Mouse (Mus musculus) telencephalon, adult 2 months (tissue): Measurements from ENCODE around the gene Dnah12.
A peak's percentile ranks its signal among the peaks of the same experiment; 100 is the strongest.
"Not testable (repeated sequence)": the region's sequence is repeated elsewhere in the genome, so short reads cannot be mapped to it uniquely, and the experiment has no call there.

ENCODE experiments used
- DNase-seq: peaks from one replicate; pipeline ENCODE4 v3.0.0-alpha.2; 2011; ENCODE audit warnings: low read depth, low spot score

Dnah12 gene

DNA sequence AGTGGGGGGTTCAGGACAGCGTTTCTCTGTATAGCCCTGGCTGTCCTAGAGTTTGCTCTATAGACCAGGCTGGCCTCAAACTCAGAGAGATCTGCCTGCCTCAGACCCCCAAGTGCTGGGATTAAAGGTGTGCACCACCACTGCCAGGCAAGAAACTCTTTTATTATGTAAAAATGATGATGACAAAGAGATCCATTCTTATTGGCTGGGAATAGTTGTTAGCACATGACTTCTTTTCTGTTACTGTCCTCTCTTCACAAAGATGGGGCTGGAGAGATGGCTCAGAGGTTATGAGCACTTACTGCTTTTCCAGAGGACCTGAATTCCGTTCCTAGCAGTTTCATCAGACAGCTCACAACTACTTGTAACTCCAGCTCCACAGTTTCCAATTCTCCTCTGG lies 186.9 kb downstream of the Dnah12 start:
- DNase-seq, result no peak

DNA sequence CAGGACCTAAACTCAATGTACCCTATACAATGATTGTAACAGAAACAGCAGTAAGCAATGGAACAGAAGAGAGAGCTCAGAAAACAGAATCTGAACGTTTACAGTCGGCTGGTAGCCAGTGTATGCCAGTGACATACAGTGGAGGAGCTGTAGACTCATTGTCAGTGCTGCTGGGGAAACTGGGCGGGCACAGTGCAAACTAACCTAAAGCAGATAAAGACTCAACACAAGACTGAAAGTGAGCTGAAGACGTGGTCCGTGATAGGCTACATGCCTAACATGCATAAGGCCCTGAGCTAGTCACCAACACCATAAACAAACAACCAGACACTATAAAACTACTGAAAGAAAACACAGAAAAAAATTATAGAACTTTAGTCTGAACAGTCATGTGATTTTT lies 188.6 kb downstream of the Dnah12 start:
- no peak for DNase-seq

DNA sequence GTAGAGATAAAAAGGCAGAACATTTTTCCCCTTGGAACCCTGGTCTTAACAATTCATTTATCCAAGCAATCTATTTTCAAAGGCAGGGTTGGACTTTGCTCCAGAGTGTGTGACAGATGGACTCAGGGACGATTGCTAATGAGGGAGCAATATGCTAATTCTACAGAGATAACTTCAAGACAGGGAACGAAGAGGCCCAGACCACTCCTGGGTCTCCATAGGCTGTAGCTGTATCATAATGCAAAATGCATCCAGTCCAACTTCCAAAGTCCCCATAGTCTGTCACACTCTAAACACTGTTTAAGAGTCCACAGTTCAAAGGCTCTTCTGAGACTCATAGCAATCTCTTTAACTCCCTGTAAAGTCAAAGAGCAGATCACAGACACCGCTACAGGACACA lies 194.2 kb downstream of the Dnah12 start:
- DNase-seq, result no peak

DNA sequence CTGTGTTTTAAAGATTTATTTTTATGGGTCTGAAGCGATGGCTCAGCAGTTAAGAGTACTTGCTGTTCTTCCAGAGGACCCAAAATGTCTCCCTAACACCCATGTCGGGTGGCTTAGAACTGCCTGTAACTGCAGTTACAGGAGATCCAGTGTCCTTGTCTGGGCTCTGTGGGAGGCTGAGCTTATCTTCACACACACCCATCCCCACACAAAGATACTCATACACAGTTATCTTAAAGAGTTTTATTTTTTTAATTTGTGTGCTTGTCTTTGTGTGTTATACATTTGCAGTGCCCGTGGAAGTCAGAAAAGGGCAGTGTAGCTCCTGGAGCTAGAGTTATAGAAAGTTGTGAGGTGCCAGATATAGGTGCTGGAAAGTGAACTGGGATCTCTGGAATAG lies 197.7 kb downstream of the Dnah12 start:
- no peak for DNase-seq

DNA sequence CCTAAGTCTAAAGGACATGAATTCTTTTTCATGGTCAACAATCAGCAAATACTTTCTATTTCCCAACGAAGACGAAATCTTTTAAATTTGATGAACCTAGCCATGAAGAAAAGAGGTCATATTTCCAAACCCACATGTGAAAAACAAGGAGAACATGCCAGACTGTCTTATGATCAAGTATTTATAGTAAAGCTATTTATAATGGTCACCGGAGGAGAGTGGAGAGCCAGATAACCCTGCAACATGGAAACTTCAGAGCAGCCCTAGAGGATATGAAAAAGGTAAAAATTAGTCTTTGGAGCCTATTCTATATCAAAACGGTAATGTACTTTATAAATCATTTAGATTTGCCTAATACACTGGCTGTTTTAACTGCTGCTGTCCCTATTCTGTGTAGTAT lies 201.3 kb downstream of the Dnah12 start, which contains the start of gene Asb14:
Gene Asb14 (plus strand): TSS at position 166 of the 400 bp plus-strand sequence.
- no peak for DNase-seq

DNA sequence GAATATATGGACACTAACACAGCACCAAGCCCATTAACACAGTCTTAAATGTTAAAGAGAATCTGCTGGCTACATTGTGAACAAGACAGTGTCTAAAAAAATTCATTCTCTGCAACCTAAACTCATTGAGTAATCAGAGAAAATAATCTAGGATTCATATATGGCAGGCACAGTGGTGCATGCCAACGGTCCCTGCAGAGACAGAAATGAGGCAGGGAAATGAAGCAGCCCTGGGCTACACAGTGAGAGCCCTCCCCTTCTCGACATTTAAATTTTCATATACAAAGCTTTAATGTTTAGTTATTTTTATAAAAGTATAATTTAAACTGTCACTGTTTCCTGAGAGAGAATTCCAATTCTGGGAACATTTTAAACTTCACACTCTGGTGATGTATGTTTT lies 206.4 kb downstream of the Dnah12 start:
- no peak for DNase-seq

DNA sequence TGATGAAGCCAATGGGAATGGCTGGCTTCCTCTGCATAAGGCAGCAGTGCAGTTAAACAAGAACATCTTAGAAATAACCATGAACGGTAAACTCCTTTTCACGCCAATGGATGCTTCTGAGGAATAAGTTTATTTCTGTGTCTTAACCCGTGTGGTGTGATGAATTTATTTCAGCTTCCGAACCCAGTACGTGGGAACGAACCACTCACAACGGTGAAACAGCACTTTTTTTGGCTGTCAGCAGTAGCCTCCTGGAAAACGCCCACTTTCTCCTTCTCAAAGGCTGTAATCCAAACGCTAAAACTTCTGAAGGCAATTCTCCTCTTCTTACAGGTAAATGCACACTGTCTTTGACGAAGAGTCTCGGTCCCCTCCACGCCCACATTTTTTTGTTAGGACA lies 207.8 kb downstream of the Dnah12 start:
- DNase-seq, result peak; percentile 68

DNA sequence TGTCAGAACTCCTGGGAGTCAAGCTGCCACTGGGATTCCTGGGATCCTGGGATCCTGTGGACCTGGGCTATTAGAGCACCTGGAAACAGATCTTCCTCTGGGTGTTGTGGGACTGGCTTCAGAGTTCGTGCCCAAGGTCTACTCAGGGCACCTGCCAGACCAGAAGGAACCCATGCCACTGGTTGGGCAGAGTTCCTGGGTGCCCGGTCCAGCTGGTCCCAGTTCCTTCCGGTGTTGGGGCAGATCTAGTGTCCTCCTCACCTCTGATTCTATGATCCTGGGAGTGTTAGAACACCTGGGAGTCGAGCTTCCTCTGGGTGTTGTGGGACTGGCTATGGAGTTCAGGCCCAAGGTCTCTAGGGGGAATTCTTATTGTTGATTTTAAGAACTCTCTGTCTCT lies 214.3 kb downstream of the Dnah12 start:
- DNase-seq, result no peak

DNA sequence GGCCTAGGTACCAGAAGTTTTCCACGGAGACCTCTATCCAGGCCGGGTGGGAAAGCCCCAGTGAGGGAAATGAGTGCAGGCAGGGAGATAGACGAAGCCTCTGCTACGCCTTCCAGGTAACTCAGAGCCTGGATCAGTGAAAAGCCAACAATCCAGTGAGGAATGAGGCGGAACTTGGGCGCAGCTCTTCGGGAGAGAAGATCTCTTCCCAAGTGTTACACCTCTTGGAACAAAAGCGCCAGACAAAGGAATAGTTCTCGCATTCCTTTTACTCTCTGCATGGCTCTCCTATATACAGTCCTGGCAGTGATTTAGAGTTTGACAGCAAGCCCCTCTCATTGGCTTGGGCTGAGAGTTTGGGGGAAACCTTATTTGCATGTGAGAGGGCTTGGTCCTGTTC lies 217.4 kb downstream of the Dnah12 start:
- DNase-seq, result not testable (repeated sequence)

DNA sequence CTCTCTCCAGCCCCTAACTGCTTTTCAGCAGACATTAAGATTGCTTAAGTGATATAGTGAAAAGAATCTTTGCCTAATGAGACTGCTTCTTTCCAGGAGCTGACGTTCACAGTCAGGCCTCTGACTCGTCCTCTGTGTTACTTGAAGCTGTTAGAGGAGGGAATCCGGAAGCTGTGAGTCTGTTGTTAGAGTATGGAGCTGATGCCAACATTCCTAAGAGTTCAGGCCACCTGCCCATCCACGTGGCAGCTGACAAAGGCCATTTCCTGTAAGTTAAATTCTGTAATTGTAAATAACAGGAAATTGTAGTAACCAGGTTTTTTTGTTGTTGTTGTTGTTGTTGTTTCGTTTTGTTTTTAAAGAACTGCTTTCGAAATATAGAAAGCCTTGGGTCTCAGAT lies 218.1 kb downstream of the Dnah12 start:
- DNase-seq, result no peak

DNA sequence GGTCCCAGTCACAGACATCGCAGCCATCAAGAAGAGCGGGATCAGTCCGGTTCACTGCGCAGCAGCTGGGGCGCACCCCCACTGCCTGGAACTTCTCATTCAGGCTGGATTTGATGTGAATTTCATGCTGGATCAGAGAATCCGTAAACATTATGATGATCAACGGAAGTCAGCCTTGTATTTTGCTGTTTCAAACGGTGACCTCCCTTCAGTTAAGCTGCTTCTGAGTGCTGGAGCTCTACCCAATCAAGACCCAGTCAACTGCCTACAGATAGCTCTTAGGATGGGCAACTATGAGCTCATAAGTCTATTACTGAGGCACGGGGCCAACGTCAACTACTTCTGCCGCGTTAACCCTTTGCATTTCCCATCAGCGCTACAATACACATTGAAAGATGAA lies 218.8 kb downstream of the Dnah12 start:
- DNase-seq, result no peak

DNA sequence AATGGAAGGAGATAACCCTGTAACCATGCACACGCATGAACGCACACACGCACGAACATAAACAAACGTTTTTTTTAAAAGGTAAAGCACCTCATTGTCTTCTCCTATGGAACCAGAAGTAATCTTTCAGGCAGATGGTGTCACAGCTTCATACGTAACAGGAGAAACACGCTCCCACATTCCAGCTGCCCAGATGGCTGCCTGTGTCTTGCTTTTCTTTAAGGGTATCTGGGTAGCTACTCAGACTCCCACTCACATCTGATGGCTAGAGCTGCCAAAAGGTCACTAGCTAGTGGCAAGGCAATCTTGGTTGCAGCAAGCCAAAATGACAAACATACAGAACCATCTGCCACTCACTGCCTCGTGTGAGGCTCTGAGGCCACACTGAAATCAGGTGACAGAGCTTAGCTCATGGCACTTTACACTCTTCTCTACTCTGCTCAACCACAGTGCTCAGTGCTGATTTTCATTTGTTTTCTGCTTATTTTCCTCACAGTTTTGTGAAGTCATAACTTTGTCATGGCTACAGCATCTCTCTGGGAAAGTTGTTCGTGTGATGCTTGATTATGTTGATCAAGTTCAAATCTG lies 220.7 kb downstream of the Dnah12 start:
- DNase-seq, result peak; percentile 42

DNA sequence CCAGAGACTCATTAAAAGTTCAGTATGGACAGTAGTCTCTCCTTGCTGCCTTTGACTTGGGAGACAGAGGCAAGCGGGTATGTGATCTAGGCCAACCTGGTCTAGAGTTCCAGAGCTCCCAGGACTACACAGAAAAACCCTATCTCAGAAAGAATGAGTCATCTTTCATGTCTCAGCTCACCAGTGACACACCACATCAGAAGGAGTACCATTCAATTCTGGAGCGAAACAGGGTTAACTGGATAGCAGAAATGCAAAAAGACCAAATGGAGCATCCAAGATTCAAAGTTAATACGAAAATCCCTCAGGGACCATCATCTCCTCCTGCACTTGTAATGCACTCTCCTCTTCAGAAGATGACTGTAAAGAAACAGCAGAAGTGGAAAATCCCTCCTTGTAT lies 226.2 kb downstream of the Dnah12 start:
- no peak for DNase-seq

DNA sequence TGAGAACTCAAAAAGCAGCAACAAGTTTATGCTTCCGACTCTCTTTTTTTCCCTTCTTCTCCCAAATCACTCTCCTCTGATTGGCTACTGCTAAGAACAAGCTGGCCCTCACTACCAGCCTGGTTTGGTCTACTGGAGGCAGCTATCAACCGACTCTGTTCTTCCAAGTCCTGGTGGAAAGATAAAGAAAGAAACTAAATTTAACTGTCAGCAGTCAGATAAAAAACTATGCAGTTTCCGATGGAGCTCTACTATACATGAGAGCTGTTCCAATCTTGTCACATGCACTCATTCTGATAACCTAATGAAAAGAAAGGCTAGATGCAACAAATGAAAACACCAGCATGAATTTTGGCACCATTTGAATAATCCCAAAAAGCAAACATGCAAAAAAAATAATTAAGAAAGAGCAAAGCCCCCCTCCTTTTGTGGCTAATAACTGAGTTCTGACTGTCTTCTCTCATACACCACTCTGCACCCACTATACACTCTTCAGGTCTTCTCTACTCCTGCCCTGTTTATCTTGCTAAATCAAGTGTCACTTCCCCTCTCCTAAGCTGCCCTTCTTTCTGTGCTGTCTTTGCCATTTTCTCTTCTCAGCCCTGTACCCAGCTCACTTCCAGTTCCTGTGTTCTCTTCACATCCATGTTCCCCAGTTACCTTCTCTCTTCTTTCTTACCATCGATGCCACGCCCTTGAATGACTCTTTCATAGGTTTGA lies 230.8 kb downstream of the Dnah12 start:
- no peak for DNase-seq

DNA sequence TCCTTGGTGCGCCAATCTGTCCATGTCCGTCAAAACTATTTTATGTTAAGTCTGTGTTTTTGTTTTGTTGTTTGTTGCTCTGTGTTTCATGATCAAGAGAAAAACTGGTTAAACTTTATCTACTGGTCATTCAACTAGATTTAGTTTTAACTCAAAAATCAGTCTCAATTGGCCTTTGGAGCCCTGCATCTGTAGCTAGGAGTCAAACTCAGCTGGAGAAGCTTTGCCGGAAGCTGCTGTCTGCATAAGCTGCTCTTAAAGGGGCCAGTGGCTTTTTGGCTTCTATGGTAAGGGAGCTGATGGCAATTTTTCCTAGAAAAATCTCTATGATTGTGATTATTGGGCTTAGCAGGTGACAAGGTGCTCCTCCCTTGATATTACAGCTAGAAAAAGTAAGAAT lies 241.8 kb downstream of the Dnah12 start:
- DNase-seq, result no peak

DNA sequence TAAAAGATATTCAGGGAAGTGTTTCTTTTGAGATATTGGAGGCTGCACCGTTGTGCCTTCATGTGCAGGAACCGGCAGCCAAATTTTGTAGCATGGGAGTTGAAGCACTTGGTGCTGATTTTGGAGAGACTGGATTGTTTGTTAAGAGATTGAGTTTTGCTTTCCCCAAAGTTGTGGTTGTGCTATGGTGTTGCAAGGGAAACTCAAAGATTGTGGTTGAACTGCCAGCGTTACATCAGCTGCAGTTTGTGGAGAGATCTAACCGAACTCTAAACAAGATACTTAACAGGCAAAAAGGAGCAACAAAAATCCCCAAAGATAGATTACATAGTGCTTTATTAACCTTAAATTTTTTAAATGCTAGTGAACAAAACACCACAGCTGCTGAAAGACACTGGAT lies 242.5 kb downstream of the Dnah12 start:
- DNase-seq, result no peak
